Mouse (Mus musculus) neural tube, embryonic 11.5 days (tissue): ENCODE results near the gene Gm10912. TPM values are rescaled to one million over a fixed set of nuclear protein-coding genes. Genes with fewer than 3 reads are reported as not detected.
"Not testable (repeated sequence)": the region's sequence is repeated elsewhere in the genome, so short reads cannot be mapped to it uniquely, and the experiment has no call there.

ENCODE experiments used
- ATAC-seq: fragments of 200-750 bp; cut with Nextera tagmentation; 2 replicates; pipeline ENCODE4 v1.8.0; 2017; ENCODE audit warnings: moderate number of reproducible peaks, mild to moderate bottlenecking, moderate TSS enrichment, moderate library complexity; ENCODE audit not compliant: insufficient read depth, low FRiP score, low TSS enrichment
- DNase-seq: peaks from one replicate; pipeline ENCODE4 v3.0.0-alpha.2; 2015; ENCODE audit warnings: low spot score
- H3K27ac ChIP-seq: fragments of 300-500 bp; sonication (generic); 2 replicates; pipeline ENCODE4 v1.5.1; 2014; ENCODE audit warnings: low read depth, mild to moderate bottlenecking, low read length
- H3K27me3 ChIP-seq: fragments of 300-500 bp; sonication (generic); 2 replicates; pipeline ENCODE4 v1.6.1; 2014; ENCODE audit warnings: mild to moderate bottlenecking, low read length, mixed read lengths; ENCODE audit not compliant: control insufficient read depth, insufficient read depth
- H3K36me3 ChIP-seq: fragments of 300-500 bp; sonication (generic); 2 replicates; pipeline ENCODE4 v1.6.1; 2014; ENCODE audit warnings: mild to moderate bottlenecking, low read length, moderate library complexity, mixed read lengths; ENCODE audit not compliant: control insufficient read depth, insufficient read depth
- H3K4me1 ChIP-seq: fragments of 300-500 bp; sonication (generic); 2 replicates; pipeline ENCODE4 v1.6.1; 2014; ENCODE audit warnings: low read length, mixed read lengths; ENCODE audit not compliant: control insufficient read depth, insufficient read depth
- H3K4me2 ChIP-seq: fragments of 300-500 bp; sonication (generic); 2 replicates; pipeline ENCODE4 v1.6.1; 2014; ENCODE audit warnings: low read depth, mild to moderate bottlenecking, moderate library complexity
- H3K4me3 ChIP-seq: fragments of 300-500 bp; sonication (generic); 2 replicates; pipeline ENCODE4 v1.5.1; 2014; ENCODE audit warnings: low read depth, low read length
- H3K9ac ChIP-seq: fragments of 300-500 bp; sonication (generic); 2 replicates; pipeline ENCODE4 v1.6.1; 2014; ENCODE audit warnings: mild to moderate bottlenecking, low read length
- H3K9me3 ChIP-seq: fragments of 300-500 bp; sonication (generic); 2 replicates; pipeline ENCODE4 v1.6.1; 2016; ENCODE audit warnings: low read length; ENCODE audit not compliant: control insufficient read depth
- WGBS: fragments of 180-500 bp; shearing (Covaris S2); extraction: QIAGEN DNeasy Blood & Tissue Kit; methylation state at CpG from one replicate; pipeline ENCODE4 v1.1.7; 2014; 5-methylcytosine and 5-hydroxymethylcytosine counted together
- polyA plus RNA-seq: library from polyadenylated mRNA; unstranded; fragments of >200 nt; fragmentation: Nextera tagmentation; extraction: Ambion mirVana; gene quantifications from 2 replicates; pipeline ENCODE4 v1.2.1, GENCODE M21; 2014

The Gm10912 gene
- polyA plus RNA-seq, 1 experiment from 2014 or later = not detected

- H3K4me3 ChIP-seq = no peak overlapping the region
- peaks cover 10% of the 10 kb centered on the region for H3K36me3 ChIP-seq
- H3K27me3 ChIP-seq = no peaks in the 10 kb centered on the region
- no peak overlapping the region for H3K27ac ChIP-seq
- no peaks in the 10 kb centered on the region for H3K9me3 ChIP-seq
- no peaks in the 10 kb centered on the region for H3K4me1 ChIP-seq
- no peak overlapping the region for H3K4me2 ChIP-seq
- DNase-seq = no peak
- 86% methylated on average over 1 of the region's 1 CpGs for WGBS
- ATAC-seq = no peak
- no peak overlapping the region for H3K9ac ChIP-seq
Measured at GRCm38 (mm10) chr2:104058381-104058780, 7.2 kb upstream of the Gm10912 start.

- WGBS = 90% methylated on average over 4 of the region's 4 CpGs
- H3K4me3 ChIP-seq = no peak overlapping the region
- no peak overlapping the region for H3K9ac ChIP-seq
- no peaks in the 10 kb centered on the region for H3K27me3 ChIP-seq
- H3K4me2 ChIP-seq = no peak overlapping the region
- ATAC-seq (no peak), DNase-seq (no peak)
- H3K9me3 ChIP-seq = no peaks in the 10 kb centered on the region
- H3K36me3 ChIP-seq = peaks cover 10% of the 10 kb centered on the region
- no peak overlapping the region for H3K27ac ChIP-seq
- H3K4me1 ChIP-seq = no peaks in the 10 kb centered on the region
Measured at GRCm38 (mm10) chr2:104058954-104059353, 6.7 kb upstream of the Gm10912 start.

DNA sequence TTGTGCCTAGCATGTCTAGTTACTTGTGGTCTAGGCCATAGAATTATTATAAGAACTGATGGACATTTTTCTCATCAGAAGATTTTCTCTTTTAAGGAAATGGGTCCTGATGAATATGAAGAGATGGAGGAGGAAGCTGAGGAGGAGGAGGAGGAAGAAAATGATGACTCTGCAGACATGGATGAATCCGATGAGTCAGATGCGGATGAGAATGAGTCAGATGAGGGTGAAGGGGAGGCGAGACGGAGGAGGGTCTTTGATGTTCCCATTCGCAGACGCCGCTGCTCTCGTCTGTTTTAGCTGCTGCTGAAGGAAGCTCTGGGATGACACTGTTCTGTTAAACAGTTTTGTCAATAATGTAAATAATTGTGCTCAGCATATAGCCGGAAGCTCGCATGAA is 5.8 kb upstream of the Gm10912 start:
- ATAC-seq = no peak
- DNase-seq = no peak
- no peak overlapping the region for H3K4me3 ChIP-seq
- H3K36me3 ChIP-seq = peaks cover 6% of the 10 kb centered on the region; the same call in 1 of the 2 replicates
- H3K27ac ChIP-seq = no peak overlapping the region
- H3K4me1 ChIP-seq = no peaks in the 10 kb centered on the region
- H3K4me2 ChIP-seq = no peak overlapping the region
- no peak overlapping the region for H3K9ac ChIP-seq
- H3K9me3 ChIP-seq = no peaks in the 10 kb centered on the region
- no peaks in the 10 kb centered on the region for H3K27me3 ChIP-seq
- WGBS = 69% methylated on average over 10 of the region's 10 CpGs

DNA sequence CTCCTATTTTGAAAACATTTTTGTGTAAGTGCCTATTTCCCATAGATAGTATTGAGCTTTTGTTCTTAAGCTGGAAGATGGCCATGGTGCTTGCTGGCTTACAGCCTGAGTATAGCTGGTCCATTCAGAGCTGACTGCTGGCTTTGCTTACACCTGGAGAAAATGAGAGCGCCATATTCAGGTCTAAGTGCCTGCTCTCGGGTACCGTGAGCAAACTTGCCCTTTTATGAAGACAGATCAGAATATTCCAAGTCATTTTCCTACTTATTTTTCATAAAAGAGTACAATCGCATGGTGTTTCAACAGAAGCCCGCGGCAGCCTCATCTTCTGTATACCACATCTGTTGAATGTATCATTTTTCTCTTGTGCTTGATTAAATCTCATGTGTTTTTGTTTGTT is 4.6 kb upstream of the Gm10912 start:
- ATAC-seq = no peak
- H3K4me2 ChIP-seq = no peak overlapping the region
- H3K9me3 ChIP-seq = no peaks in the 10 kb centered on the region
- peaks cover 2% of the 10 kb centered on the region; the same call in 1 of the 2 replicates for H3K36me3 ChIP-seq
- 96% methylated on average over 6 of the region's 6 CpGs for WGBS
- no peak overlapping the region for H3K4me3 ChIP-seq
- no peaks in the 10 kb centered on the region for H3K27me3 ChIP-seq
- H3K27ac ChIP-seq = no peak overlapping the region
- H3K4me1 ChIP-seq = no peaks in the 10 kb centered on the region
- no peak for DNase-seq
- H3K9ac ChIP-seq = no peak overlapping the region

DNA sequence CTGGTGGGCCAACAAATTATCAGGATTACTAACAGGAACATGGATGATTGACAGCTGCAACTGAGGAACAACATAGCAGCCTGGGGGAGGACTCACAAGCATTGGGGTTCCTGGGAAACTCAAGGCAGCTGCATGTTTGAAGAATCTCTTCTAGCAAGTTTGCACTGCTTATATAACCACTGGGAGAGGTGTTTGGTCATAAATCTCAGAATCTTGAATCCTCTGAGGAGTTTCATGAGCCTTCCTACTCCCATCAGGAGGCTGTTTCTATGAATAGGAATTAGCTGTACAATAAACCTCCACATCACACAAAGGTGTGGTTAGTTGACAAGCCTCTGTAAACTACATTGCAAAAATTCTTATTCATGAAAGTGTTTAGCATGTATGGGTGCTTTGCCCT is 3.0 kb upstream of the Gm10912 start:
- Histone ChIP-seq H3K4me3 (no peak overlapping the region), H3K4me2 (no peak overlapping the region), H3K9ac (no peak overlapping the region), H3K9me3 (no peaks in the 10 kb centered on the region), H3K36me3 (peaks cover 2% of the 10 kb centered on the region; the same call in 1 of the 2 replicates), H3K4me1 (no peaks in the 10 kb centered on the region), H3K27ac (no peak overlapping the region), H3K27me3 (no peaks in the 10 kb centered on the region)
- no peak for ATAC-seq
- no peak for DNase-seq

GRCm38 (mm10) chr2:104064152-104064551 is 1.5 kb upstream of the Gm10912 start:
- H3K4me1 ChIP-seq = no peaks in the 10 kb centered on the region
- no peak overlapping the region for H3K4me3 ChIP-seq
- no peaks in the 10 kb centered on the region for H3K27me3 ChIP-seq
- H3K36me3 ChIP-seq = peaks cover 2% of the 10 kb centered on the region; the same call in 1 of the 2 replicates
- 79% methylated on average over 2 of the region's 2 CpGs for WGBS
- H3K9me3 ChIP-seq = no peaks in the 10 kb centered on the region
- H3K9ac ChIP-seq = no peak overlapping the region
- H3K4me2 ChIP-seq = no peak overlapping the region
- no peak for DNase-seq
- no peak for ATAC-seq
- H3K27ac ChIP-seq = no peak overlapping the region

GRCm38 (mm10) chr2:104068450-104068849 is 2.8 kb downstream of the Gm10912 start, which contains the start of gene Gm10799:
TSS of gene Gm10799 (minus strand) at chr2:104068550.
- not testable (repeated sequence) for H3K27ac ChIP-seq, DNase-seq, H3K27me3 ChIP-seq, H3K9me3 ChIP-seq, H3K4me2 ChIP-seq, H3K4me1 ChIP-seq, ATAC-seq, H3K9ac ChIP-seq, H3K36me3 ChIP-seq, H3K4me3 ChIP-seq
- WGBS = 87% methylated on average over 7 of the region's 7 CpGs

DNA sequence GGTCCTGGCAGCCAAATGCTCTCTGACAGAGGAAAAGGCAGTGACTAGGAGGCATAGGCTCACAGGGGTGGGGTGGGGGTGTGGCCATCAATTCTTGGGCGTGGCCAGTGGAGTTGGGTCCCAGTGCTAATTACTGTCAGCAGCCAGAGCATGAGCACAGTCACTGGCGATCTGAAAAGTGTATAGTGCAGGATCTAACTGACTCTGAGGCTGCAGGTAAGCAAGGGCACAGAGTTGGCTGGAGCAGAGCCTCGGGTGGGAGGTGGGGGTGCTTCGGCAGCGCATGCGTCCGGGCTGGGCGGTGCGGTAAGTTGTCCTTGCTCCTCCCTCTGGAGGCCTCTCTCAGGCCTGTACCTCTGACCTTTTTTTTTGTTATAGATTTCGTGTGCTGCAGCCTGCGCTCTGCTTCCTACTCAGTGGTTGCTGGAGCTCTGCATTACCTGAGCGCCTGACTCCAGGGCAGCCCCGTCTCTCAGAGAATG is 4.1 kb downstream of the Gm10912 start, which contains the start of gene Cd59b:
Cd59b (plus strand) TSS at position 146 of the 482 bp plus-strand sequence.
- Histone ChIP-seq H3K27me3 (no peaks in the 10 kb centered on the region), H3K4me2 (peak within 1 kb of the TSS; percentile 60), H3K27ac (no peak within 1 kb of the TSS), H3K9ac (peak within 1 kb of the TSS; percentile 18; the same call in 1 of the 2 replicates), H3K36me3 (no peaks in the 10 kb centered on the region), H3K9me3 (no peaks in the 10 kb centered on the region), H3K4me1 (0 out of 2 replicates have a peak, but pooled peaks cover 2% of the 10 kb centered on the region), H3K4me3 (peak within 1 kb of the TSS; percentile 29)
- ATAC-seq (peak; percentile 82), DNase-seq (peak; percentile 73)
- WGBS = 5% methylated on average over 13 of the region's 13 CpGs

- not testable (repeated sequence) for H3K27me3 ChIP-seq, H3K27ac ChIP-seq, H3K9me3 ChIP-seq, ATAC-seq, H3K36me3 ChIP-seq, H3K4me3 ChIP-seq, DNase-seq, H3K4me2 ChIP-seq, H3K9ac ChIP-seq, H3K4me1 ChIP-seq
- WGBS = 76% methylated on average over 5 of the region's 5 CpGs
Measured at GRCm38 (mm10) chr2:104078285-104078684, 12.7 kb downstream of the Gm10912 start.
